Mouse (Mus musculus): Measurements from ENCODE around the gene Actrt2. TPM values are rescaled to one million over a fixed set of nuclear protein-coding genes. Genes with fewer than 3 reads are reported as not detected.

The Actrt2 gene
- total and polyA plus RNA-seq, 2 experiments from 2014 or later: not detected

- H3K27ac ChIP-seq (ENCODE audit: low read depth): no peak overlapping the region
- no peak overlapping the region for H3K4me2 ChIP-seq (ENCODE audit: low read depth, low read length)
- no peaks in the 10 kb centered on the region for H3K27me3 ChIP-seq (ENCODE audit: control insufficient read depth, insufficient read depth, low read length)
- DNase-seq (ENCODE audit: low spot score) (no peak), ATAC-seq (ENCODE audit: insufficient read depth, low read depth) (no peak)
- H3K9ac ChIP-seq (replicated peaks; ENCODE audit: low read depth, low read length): no peak overlapping the region
- no peaks in the 10 kb centered on the region for H3K4me1 ChIP-seq (ENCODE audit: control insufficient read depth, insufficient read depth)
- TF ChIP-seq EP300 (IDR thresholded peaks at IDR 0.05; ENCODE audit: low read depth) (no peak), CTCF (IDR thresholded peaks at IDR 0.05; ENCODE audit: low read depth) (no peak)
- H3K4me3 ChIP-seq (ENCODE audit: low read depth, low read length): no peak overlapping the region
- H3K36me3 ChIP-seq (replicated peaks; ENCODE audit: control insufficient read depth, insufficient read depth, low read length): no peaks in the 10 kb centered on the region
- H3K9me3 ChIP-seq (replicated peaks; ENCODE audit: control insufficient read depth, low read length): peaks cover under 1% of the 10 kb centered on the region; the same call in 1 of the 2 replicates
These were observed 7.6 kb downstream of the Actrt2 start for GRCm38 (mm10) chr4:154660025-154660424.

DNA sequence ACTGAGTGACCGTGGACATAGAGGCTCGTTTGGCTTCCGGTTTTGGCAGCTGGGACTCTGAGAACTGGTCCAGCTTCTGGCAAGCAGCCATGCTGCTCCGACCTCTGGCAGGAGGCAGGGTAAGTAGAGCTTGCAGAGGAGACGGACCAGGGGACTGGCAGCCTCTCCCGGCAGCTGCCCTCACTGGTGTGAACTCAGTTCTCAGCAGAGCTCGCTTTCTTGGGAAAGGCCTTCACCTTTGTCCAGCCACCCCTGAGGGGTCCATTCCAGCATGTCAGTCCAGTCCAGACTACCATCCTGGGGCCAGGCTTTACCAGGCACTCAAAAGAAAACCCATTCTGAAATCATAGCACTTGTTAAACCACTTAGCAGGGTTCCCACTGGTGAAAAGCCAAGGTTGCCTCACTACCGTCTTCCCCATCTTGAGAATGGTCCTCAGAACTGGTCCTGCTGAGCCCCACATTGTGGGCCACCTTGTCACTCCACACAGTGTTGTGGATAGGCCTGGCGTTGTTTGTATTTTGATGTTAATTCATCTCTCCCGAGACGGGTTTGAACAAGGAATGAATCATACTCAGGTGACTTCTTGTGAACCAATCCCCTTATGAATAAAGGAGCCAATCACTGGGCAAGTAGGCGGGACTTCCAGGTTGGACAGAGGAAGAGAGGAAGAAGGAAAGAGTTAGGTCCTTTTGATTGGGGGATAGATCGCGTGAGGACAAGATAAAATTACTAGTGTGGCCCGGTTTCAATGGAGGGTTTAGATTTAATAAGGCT lies 12.3 kb downstream of the Actrt2 start:
- WGBS: 62% methylated on average over 15 of the region's 15 CpGs

DNA sequence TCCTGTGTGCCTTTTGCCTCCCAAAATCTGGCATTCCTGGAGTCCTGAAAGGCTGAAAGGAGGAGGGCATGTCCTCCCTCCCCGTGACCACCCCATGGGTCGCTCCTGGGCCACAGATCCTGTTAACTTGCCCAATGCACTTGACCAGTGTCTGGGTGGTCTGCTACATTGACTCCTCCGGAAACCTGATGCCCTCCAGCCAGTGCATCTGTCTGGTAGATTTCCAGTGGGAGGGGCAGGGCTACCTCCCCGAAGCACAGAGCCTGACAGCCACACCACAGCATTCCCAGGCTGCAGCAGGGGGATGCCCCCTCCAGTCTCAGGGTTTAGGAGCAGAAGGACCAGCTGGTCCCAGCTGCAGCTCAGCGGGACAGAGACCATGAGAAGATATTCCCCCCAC lies 15.2 kb downstream of the Actrt2 start:
- H3K4me3 ChIP-seq (ENCODE audit: low read depth, low read length): no peak overlapping the region
- no peak for DNase-seq (ENCODE audit: low spot score)
- 33% methylated on average over 5 of the region's 5 CpGs for WGBS
- TF ChIP-seq EP300 (IDR thresholded peaks at IDR 0.05; ENCODE audit: low read depth): no peak
- TF ChIP-seq CTCF (IDR thresholded peaks at IDR 0.05; ENCODE audit: low read depth): no peak
- no peaks in the 10 kb centered on the region for H3K27me3 ChIP-seq (ENCODE audit: control insufficient read depth, insufficient read depth, low read length)
- H3K9ac ChIP-seq (replicated peaks; ENCODE audit: low read depth, low read length): no peak overlapping the region
- ATAC-seq (ENCODE audit: insufficient read depth, low read depth): no peak
- H3K36me3 ChIP-seq (replicated peaks; ENCODE audit: control insufficient read depth, insufficient read depth, low read length): no peaks in the 10 kb centered on the region
- no peak overlapping the region for H3K4me2 ChIP-seq (ENCODE audit: low read depth, low read length)
- H3K4me1 ChIP-seq (ENCODE audit: control insufficient read depth, insufficient read depth): no peaks in the 10 kb centered on the region
- H3K9me3 ChIP-seq (replicated peaks; ENCODE audit: control insufficient read depth, low read length): peaks cover 6% of the 10 kb centered on the region; the same call in 1 of the 2 replicates
- no peak overlapping the region for H3K27ac ChIP-seq (ENCODE audit: low read depth)

More for the DNA sequence above, 12.3 kb downstream of the Actrt2 start:
- no peak overlapping the region for H3K27ac ChIP-seq (ENCODE audit: low read depth)
- peaks cover 6% of the 10 kb centered on the region; the same call in 1 of the 2 replicates for H3K9me3 ChIP-seq (replicated peaks; ENCODE audit: control insufficient read depth, low read length)
- no peak for TF ChIP-seq CTCF (IDR thresholded peaks at IDR 0.05; ENCODE audit: low read depth)
- no peak overlapping the region for H3K4me3 ChIP-seq (ENCODE audit: low read depth, low read length)
- H3K4me2 ChIP-seq (ENCODE audit: low read depth, low read length): no peak overlapping the region
- H3K27me3 ChIP-seq (ENCODE audit: control insufficient read depth, insufficient read depth, low read length): no peaks in the 10 kb centered on the region
- no peaks in the 10 kb centered on the region for H3K36me3 ChIP-seq (replicated peaks; ENCODE audit: control insufficient read depth, insufficient read depth, low read length)
- ATAC-seq (ENCODE audit: insufficient read depth, low read depth): no peak
- no peak for DNase-seq (ENCODE audit: low spot score)
- H3K9ac ChIP-seq (replicated peaks; ENCODE audit: low read depth, low read length): no peak overlapping the region
- no peaks in the 10 kb centered on the region for H3K4me1 ChIP-seq (ENCODE audit: control insufficient read depth, insufficient read depth)

- no peak overlapping the region for H3K4me2 ChIP-seq (ENCODE audit: low read depth, low read length)
- ATAC-seq (ENCODE audit: insufficient read depth, low read depth) (no peak), DNase-seq (ENCODE audit: low spot score) (no peak)
- 0 out of 2 replicates have a peak, but pooled peaks cover 3% of the 10 kb centered on the region for H3K27me3 ChIP-seq (ENCODE audit: control insufficient read depth, insufficient read depth, low read length)
- no peaks in the 10 kb centered on the region for H3K36me3 ChIP-seq (replicated peaks; ENCODE audit: control insufficient read depth, insufficient read depth, low read length)
- no peak overlapping the region for H3K9ac ChIP-seq (replicated peaks; ENCODE audit: low read depth, low read length)
- 64% methylated on average over 19 of the region's 19 CpGs for WGBS
- H3K27ac ChIP-seq (ENCODE audit: low read depth): no peak overlapping the region
- H3K4me3 ChIP-seq (ENCODE audit: low read depth, low read length): no peak overlapping the region
- H3K9me3 ChIP-seq (replicated peaks; ENCODE audit: control insufficient read depth, low read length): peaks cover 9% of the 10 kb centered on the region; the same call in 1 of the 2 replicates
- TF ChIP-seq EP300 (IDR thresholded peaks at IDR 0.05; ENCODE audit: low read depth) (no peak), CTCF (IDR thresholded peaks at IDR 0.05; ENCODE audit: low read depth) (no peak)
- H3K4me1 ChIP-seq (ENCODE audit: control insufficient read depth, insufficient read depth): no peaks in the 10 kb centered on the region
These were observed 18.5 kb downstream of the Actrt2 start for GRCm38 (mm10) chr4:154649083-154649747.

GRCm38 (mm10) chr4:154642496-154642895 lies 25.2 kb downstream of the Actrt2 start:
- no peak overlapping the region for H3K27ac ChIP-seq (ENCODE audit: low read depth)
- H3K9me3 ChIP-seq (replicated peaks; ENCODE audit: control insufficient read depth, low read length): peaks cover 9% of the 10 kb centered on the region; the same call in 1 of the 2 replicates
- H3K4me1 ChIP-seq (ENCODE audit: control insufficient read depth, insufficient read depth): no peaks in the 10 kb centered on the region
- TF ChIP-seq CTCF (IDR thresholded peaks at IDR 0.05; ENCODE audit: low read depth) (no peak), EP300 (IDR thresholded peaks at IDR 0.05; ENCODE audit: low read depth) (no peak)
- 19% methylated on average over 6 of the region's 6 CpGs for WGBS
- H3K27me3 ChIP-seq (ENCODE audit: control insufficient read depth, insufficient read depth, low read length): peaks cover 59% of the 10 kb centered on the region
- H3K36me3 ChIP-seq (replicated peaks; ENCODE audit: control insufficient read depth, insufficient read depth, low read length): no peaks in the 10 kb centered on the region
- ATAC-seq (ENCODE audit: insufficient read depth, low read depth): no peak
- no peak overlapping the region for H3K4me2 ChIP-seq (ENCODE audit: low read depth, low read length)
- H3K9ac ChIP-seq (replicated peaks; ENCODE audit: low read depth, low read length): no peak overlapping the region
- H3K4me3 ChIP-seq (ENCODE audit: low read depth, low read length): no peak overlapping the region
- no peak for DNase-seq (ENCODE audit: low spot score)
